Mouse (Mus musculus) large intestine, adult 2 months (tissue): ENCODE results near the gene Slc23a4. TPM values are rescaled to one million over a fixed set of nuclear protein-coding genes. Genes with fewer than 3 reads are reported as not detected.
A peak's percentile ranks its signal among the peaks of the same experiment; 100 is the strongest.

ENCODE experiments used
- DNase-seq: peaks from one replicate; pipeline ENCODE4 v3.0.0-alpha.2; 2012; ENCODE audit warnings: low read depth, low spot score
- WGBS: fragments of 180-500 bp; shearing (Covaris S2); methylation state at CpG from one replicate; pipeline ENCODE4 v1.1.7; 2018; 5-methylcytosine and 5-hydroxymethylcytosine counted together
- polyA plus RNA-seq: library from polyadenylated mRNA; depleted of rRNA; stranded (reverse); fragments of >200 nt; gene quantifications from 2 replicates; pipeline ENCODE4 v1.2.3, GENCODE M21; 2012; rRNA removed

Slc23a4 gene
- polyA plus RNA-seq = 37.3 and 116 TPM in 2 replicates

DNA sequence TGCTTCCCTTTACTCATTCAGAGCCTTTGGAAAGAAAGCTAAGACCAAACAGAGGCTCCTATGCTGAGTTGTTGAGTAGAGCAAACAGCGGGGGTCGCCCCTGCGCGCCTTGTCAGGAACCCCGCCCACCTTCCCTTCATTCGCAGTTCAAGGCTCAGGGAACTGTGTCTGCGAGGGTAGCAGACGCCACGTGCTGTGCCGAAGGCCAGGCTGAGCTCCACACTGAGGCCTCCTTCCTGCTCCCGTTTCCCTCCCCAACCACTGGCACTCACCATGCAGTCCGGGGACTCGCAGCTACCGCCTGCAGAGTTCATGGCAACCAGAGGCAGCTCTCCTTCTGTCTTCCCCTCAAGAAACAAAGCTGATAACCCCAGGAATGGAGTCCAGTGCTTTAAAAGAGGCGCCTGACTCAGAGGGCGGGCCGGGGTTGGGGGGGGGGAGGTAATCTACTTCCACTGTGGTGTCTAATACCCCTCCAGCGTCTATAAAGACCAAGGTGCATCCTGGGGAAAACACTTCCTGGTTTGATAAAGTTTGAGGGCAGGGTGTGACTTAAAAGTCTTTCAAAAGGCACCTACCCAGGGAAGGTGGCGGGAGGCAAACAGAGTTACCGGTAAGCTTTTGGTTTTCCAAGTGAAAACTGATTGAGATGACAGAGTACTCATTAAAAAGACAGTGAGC lies at the start of gene Slc23a4:
TSS of gene Slc23a4 (minus strand) at position 324 of the 681 bp plus-strand sequence.
- WGBS = 11% methylated on average over 20 of the region's 20 CpGs
- no peak for DNase-seq

GRCm38 (mm10) chr6:35033341-35033740 lies 45.1 kb upstream of the Slc23a4 start:
- 96% methylated on average over 11 of the region's 11 CpGs for WGBS
- no peak for DNase-seq

DNA sequence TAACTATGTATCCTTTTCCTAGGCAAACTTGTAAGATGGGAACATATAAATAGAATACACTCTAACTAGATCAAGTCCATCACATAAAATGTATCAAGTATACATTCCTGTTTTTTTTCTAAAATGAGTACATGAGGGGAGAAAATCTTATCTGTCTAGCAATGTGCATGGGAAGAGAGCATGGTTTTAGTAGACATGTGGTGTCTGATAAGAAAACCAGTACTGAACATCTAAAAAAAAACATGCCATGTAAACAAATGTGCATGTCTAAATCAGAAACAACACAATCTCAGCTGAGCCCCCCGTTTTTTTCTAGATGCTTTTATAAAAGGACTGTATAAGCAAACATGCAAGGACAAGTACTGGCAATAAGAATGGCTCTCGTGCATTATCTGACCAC lies 44.5 kb upstream of the Slc23a4 start:
- no peak for DNase-seq
- 82% methylated on average over 2 of the region's 2 CpGs for WGBS

GRCm38 (mm10) chr6:35030811-35031210 lies 42.6 kb upstream of the Slc23a4 start:
- no peak for DNase-seq
- 95% methylated on average over 4 of the region's 4 CpGs for WGBS

GRCm38 (mm10) chr6:35030226-35030625 lies 42.0 kb upstream of the Slc23a4 start:
- WGBS = 87% methylated on average over 6 of the region's 6 CpGs
- DNase-seq = no peak

- no peak for DNase-seq
- WGBS = 93% methylated on average over 2 of the region's 2 CpGs
These were observed 39.8 kb upstream of the Slc23a4 start for GRCm38 (mm10) chr6:35028023-35028422.

- no peak for DNase-seq
- 52% methylated on average over 6 of the region's 6 CpGs for WGBS
These were observed 39.1 kb upstream of the Slc23a4 start for GRCm38 (mm10) chr6:35027257-35027656.

DNA sequence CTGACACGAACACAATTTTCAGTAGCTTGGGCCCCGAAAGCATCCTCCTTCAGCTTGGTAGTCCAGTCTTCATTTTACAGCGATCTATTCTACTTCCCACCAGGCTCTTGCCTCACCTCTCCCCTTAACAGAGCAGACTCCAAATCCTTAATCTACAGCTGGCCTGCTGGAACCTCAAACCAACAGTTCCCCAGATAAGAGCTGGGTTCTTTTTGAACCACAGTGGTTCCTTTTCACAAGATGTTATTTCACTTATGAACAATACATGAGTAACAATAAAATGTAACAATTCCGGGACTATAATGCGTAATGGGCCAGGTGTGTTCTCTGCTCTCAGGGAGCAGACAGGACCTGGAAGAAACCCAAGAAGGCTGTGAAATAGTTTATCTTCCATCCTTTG lies 28.4 kb upstream of the Slc23a4 start:
- WGBS = 70% methylated on average over 5 of the region's 5 CpGs
- DNase-seq = no peak

DNA sequence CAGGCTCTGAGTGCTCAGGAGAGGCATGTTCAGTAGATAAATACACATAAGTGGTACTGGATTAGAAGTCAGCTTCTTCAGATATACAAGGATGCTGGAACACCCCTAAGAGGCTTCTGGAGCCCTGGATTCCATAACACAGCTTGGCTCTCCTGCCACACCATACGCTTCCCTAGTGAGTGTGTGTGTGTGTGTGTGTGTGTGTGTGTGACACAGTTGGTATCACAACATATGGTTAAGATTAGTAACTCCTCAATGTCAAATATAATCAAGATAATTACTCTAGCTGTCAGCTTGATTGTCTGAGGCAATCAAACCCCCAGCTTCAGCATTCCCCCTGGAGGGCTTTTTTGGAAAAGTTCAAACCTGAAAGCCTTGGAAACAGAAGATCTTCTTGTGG lies 23.7 kb upstream of the Slc23a4 start:
- WGBS = 91% methylated on average over 1 of the region's 1 CpGs
- DNase-seq = no peak

DNA sequence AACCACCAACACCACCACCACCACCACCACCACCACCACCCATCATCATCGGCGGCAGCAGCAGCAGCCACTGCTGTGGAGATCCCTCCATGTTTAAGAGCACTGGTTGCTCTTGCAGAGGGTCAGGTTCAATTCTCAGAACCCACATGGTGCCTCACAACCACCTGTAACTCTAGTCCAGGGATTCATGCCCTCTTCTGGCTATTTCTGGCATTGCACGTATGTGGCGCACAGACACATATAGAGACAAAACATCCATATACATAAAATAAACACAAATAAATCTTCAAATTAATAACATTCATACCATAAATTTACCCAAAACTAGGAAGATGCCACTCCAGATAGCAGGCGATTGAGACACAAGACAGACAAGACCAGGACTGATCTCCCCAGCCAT lies 22.5 kb upstream of the Slc23a4 start:
- DNase-seq = no peak
- WGBS = 98% methylated on average over 5 of the region's 5 CpGs

GRCm38 (mm10) chr6:35002261-35002669 lies 14.1 kb upstream of the Slc23a4 start:
- no peak for DNase-seq
- 85% methylated on average over 18 of the region's 18 CpGs for WGBS

GRCm38 (mm10) chr6:34999101-34999500 lies 10.9 kb upstream of the Slc23a4 start:
- WGBS = 26% methylated on average over 4 of the region's 4 CpGs
- no peak for DNase-seq

- 82% methylated on average over 4 of the region's 4 CpGs for WGBS
These were observed 8.3 kb upstream of the Slc23a4 start for GRCm38 (mm10) chr6:34996496-34996895.

GRCm38 (mm10) chr6:34995265-34995681 lies 7.1 kb upstream of the Slc23a4 start:
- WGBS = 4% methylated on average over 13 of the region's 13 CpGs
- DNase-seq = peak; percentile 60

More at GRCm38 (mm10) chr6:34996496-34996895, 8.3 kb upstream of the Slc23a4 start:
- no peak for DNase-seq

DNA sequence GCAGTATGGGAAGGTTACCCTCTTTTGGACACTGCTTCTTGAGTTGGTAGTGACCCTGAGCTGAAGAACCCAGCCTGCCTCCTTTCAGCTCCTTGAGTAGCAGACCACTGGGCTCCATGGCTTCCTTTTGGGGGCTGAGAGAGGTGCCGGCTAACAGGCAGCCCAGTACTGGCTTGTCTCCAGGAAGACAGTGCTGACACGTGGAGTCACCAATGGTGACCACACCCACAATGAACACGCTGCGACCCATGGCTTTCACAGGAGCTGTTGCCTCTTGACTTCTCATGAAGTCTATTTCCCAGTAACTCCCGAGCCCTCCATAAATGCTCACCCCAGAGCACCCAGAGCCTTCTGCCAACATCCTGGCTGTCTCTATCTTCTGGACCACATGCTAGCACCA lies 6.5 kb upstream of the Slc23a4 start:
- DNase-seq = no peak
- WGBS = 8% methylated on average over 5 of the region's 5 CpGs

DNA sequence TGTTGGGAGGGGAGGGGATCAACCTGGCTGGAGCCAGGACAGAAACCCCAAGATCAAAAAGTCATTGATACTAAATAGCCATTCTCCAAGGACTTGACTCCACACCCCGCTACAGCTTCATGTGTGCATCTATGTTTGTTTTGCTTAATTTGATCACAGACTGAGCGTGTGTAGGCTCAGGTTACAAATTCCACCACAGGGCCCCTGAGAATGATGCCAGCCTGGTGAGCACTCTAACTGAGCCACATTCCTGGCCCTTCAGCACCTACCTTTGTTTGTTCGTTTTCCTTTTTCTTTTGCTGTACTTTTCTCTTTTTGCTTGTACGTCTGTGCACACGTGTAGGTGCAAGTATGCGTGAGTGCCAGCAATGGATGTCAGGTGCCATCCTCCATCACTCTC lies 1.1 kb upstream of the Slc23a4 start:
- WGBS = 67% methylated on average over 6 of the region's 6 CpGs
- no peak for DNase-seq

DNA sequence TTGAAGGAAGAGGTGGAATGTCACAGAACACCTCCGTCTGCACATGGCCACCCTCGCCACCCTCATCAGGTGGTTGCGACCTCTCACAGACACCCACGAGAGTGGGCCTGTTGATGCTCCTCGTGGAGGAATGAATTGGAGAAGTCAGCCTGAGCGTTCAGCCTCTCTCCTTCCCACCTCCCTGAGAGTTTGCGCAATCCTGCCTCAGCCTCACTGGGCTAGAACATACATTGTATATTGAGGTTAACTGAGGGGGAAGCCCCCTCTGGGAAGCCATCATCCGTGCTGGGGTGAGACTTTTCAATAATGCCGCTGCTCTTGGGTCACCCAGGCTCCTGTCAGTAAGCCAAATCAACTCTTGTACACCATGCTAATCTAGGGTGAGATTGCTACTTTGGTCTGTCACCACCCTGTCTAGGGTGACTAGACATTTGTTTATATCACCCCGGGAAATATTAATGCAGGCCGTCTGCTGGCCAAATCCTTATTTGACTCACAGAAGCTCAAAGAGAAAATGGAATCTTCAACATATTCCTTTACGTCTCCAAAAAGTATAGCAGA lies 1.0 kb downstream of the Slc23a4 start:
- DNase-seq = no peak
- 77% methylated on average over 12 of the region's 12 CpGs for WGBS

- DNase-seq = no peak
- WGBS = 69% methylated on average over 9 of the region's 9 CpGs
These were observed 7.5 kb downstream of the Slc23a4 start for GRCm38 (mm10) chr6:34980661-34981060.

DNA sequence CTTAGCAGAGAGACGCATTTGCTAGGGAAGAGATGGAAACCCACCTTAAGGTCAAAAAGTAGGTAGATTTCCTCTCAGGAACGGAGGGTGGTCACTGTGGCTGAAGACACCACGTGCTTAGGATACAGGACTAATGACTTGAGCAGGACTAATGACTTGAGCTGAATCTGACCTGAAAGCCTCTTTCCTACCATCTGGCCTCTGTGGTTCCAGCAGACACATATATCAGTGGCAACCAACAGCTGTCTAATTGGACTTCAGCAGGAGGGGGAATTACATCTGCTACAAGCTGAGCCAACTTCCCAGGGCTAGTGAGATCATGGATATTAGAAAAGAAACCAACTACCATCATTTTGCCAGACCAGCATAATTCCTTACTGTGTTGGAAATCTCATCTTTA lies 8.9 kb downstream of the Slc23a4 start:
- DNase-seq = no peak
- WGBS = 92% methylated on average over 3 of the region's 3 CpGs

GRCm38 (mm10) chr6:34971181-34971580 lies 17.0 kb downstream of the Slc23a4 start:
- no peak for DNase-seq

GRCm38 (mm10) chr6:34965819-34966539 lies 22.2 kb downstream of the Slc23a4 start:
- no peak for DNase-seq
- 67% methylated on average over 6 of the region's 6 CpGs for WGBS

More at GRCm38 (mm10) chr6:34971181-34971580, 17.0 kb downstream of the Slc23a4 start:
- 74% methylated on average over 3 of the region's 3 CpGs for WGBS
